8 mouse cellular contexts compared by ENCODE assay signal in genomic region chr1:88007692-88008210, GRCm38 (mm10). TPM values are rescaled to one million over a fixed set of nuclear protein-coding genes. Genes with fewer than 3 reads are reported as not detected.
A peak's percentile ranks its signal among the peaks of the same experiment; 100 is the strongest.
DNase-seq lines count a peak whose midpoint lies in the region; ATAC-seq and TF ChIP-seq lines count a peak whose summit lies in the region.

No protein-coding gene starts in this region.

- peak overlapping the region; percentile 68 for H3ac ChIP-seq in myocyte (ENCODE audit: control insufficient read depth, insufficient read length)

- H3K4me1 ChIP-seq in kidney, postnatal 0 days (replicated peaks; ENCODE audit: insufficient read depth, low read length) = 0 out of 2 replicates have a peak, but pooled peaks cover 8% of the 10 kb centered on the region

- peak; percentile 44 for DNase-seq in kidney, postnatal 0 days (ENCODE audit: low spot score)
- no peak for DNase-seq in kidney, postnatal 10 days
- DNase-seq in c-Kit-positive CD71-positive TER-119-positive erythroid progenitor cells, embryonic 14.5 days (ENCODE audit: low spot score) = peak; percentile 10
- peak; percentile 22 for DNase-seq in hindlimb bud, embryonic 11.5 days (ENCODE audit: extremely low spot score, low read depth, low spot score)
- DNase-seq in urinary bladder, postnatal 14 days (ENCODE audit: low spot score) = no peak
- DNase-seq in layer of hippocampus, adult 8-10 months (ENCODE audit: low spot score in 2 of 2) = no peak
- no peak for DNase-seq in cerebellum, postnatal 10 days

- H3K79me2 ChIP-seq in myocyte (ENCODE audit: control insufficient read depth, insufficient read depth) = peaks cover 7% of the 10 kb centered on the region

- no peaks in the 10 kb centered on the region for H3K9me3 ChIP-seq in kidney, postnatal 0 days (replicated peaks; ENCODE audit: low read length)

- ATAC-seq in kidney, postnatal 0 days (replicated peaks; ENCODE audit: low FRiP score, low read depth) = 0 out of 2 replicates have a peak, but pooled peaks have one; percentile 47

- WGBS in kidney, postnatal 0 days = 0% methylated on average over 5 of the region's 5 CpGs

- H3K27me3 ChIP-seq in kidney, postnatal 0 days (ENCODE audit: insufficient read depth, low read length) = no peaks in the 10 kb centered on the region
- no peaks in the 10 kb centered on the region for H3K27me3 ChIP-seq in myocyte (ENCODE audit: control insufficient read depth, insufficient read depth, insufficient read length)

- TF ChIP-seq POLR2A in myocyte (IDR thresholded peaks at IDR 0.05; ENCODE audit: insufficient read length, low read depth) = no peak

- H3K4me3 ChIP-seq in kidney, postnatal 0 days (replicated peaks; ENCODE audit: low read depth, low read length) = peak overlapping the region; percentile 71
- peak overlapping the region; percentile 71 for H3K4me3 ChIP-seq in myocyte

- peaks cover 7% of the 10 kb centered on the region; the same call in 1 of the 2 replicates for H3K36me3 ChIP-seq in kidney, postnatal 0 days (ENCODE audit: insufficient read depth, low read length)
- H3K36me3 ChIP-seq in myocyte (ENCODE audit: control insufficient read depth, insufficient read depth) = peaks cover 16% of the 10 kb centered on the region

- no peak for TF ChIP-seq CTCF in kidney, postnatal 0 days (IDR thresholded peaks at IDR 0.05; ENCODE audit: low read depth)

- H3K27ac ChIP-seq in kidney, postnatal 0 days = peak overlapping the region; percentile 93

- H3K9ac ChIP-seq in kidney, postnatal 0 days (ENCODE audit: low read depth, low read length) = peak overlapping the region; percentile 94

- H3K4me2 ChIP-seq in kidney, postnatal 0 days (ENCODE audit: low read length) = peak overlapping the region; percentile 80
- peak overlapping the region; percentile 94 for H3K4me2 ChIP-seq in myocyte (ENCODE audit: low read depth)

TF ChIP-seq in myocyte, 11 proteins besides CTCF, POLR2A, EP300 and RAD21:
- TF ChIP-seq MYOG (IDR thresholded peaks at IDR 0.05; ENCODE audit: control insufficient read depth in 1 of 3, insufficient read depth in 1 of 3, insufficient read length in 2 of 3, low read depth in 2 of 3) = no peak

RNA-seq across cellular contexts. Expression of gene Usp40, which starts 0.6 kb away (rescaled TPM):
- polyA plus RNA-seq in kidney, postnatal 0 days (2015; fragmentation: Nextera tagmentation; extraction: Ambion mirVana) = 18.7 and 22.6 TPM in 2 replicates
- polyA plus RNA-seq in myocyte (2012; fragmentation: generic; extraction: Trizol) = 9.5 TPM
- total RNA-seq in layer of hippocampus, adult 8-10 months (2022) = 10 to 100 TPM; 23.6 to 33.7 (median 25.8) TPM

RNA-seq across cellular contexts. Expression of gene Ugt1a10, which starts 47.4 kb away (rescaled TPM):
- 52.3 and 54.5 TPM in 2 replicates for polyA plus RNA-seq in kidney, postnatal 0 days (2015; fragmentation: Nextera tagmentation; extraction: Ambion mirVana)
- polyA plus RNA-seq in myocyte (2012; fragmentation: generic; extraction: Trizol) = not detected
- not detected for total RNA-seq in layer of hippocampus, adult 8-10 months (2022)

Comparison
In these comparisons a context has a peak if more than half of its experiments do, and no peak if none do; other contexts are left out.
1. DNase-seq: peak in kidney, postnatal 0 days (single experiment), c-Kit-positive CD71-positive TER-119-positive erythroid progenitor cells, embryonic 14.5 days (single experiment) and hindlimb bud, embryonic 11.5 days (single experiment); none in kidney, postnatal 10 days (single experiment), urinary bladder, postnatal 14 days (single experiment), layer of hippocampus, adult 8-10 months (0 of 2) and cerebellum, postnatal 10 days (0 of 2).
2. RNA of gene Ugt1a10, which starts 47.4 kb away (polyA plus RNA-seq): 52.3 to 54.5 TPM in kidney, postnatal 0 days; not detected in myocyte (single experiment); every median in the first group is over 10 times any median in the second.